Mouse (Mus musculus) kidney, postnatal 0 days (tissue): ENCODE measurements around the gene Stum. TPM values are rescaled to one million over a fixed set of nuclear protein-coding genes. Genes with fewer than 3 reads are reported as not detected.
A peak's percentile ranks its signal among the peaks of the same experiment; 100 is the strongest.

Source experiments
- ATAC-seq: fragments of 200-750 bp; cut with Nextera tagmentation; replicated peaks from 2 replicates; pipeline ENCODE4 v1.8.0; 2017; ENCODE audit warnings: low read depth, moderate number of reproducible peaks, moderate TSS enrichment, moderate library complexity; ENCODE audit not compliant: low FRiP score
- DNase-seq: peaks from one replicate; pipeline ENCODE4 v3.0.0-alpha.2; 2016; ENCODE audit warnings: low spot score
- H3K27ac ChIP-seq: fragments of 300-500 bp; sonication (generic); 2 replicates; pipeline ENCODE4 v1.5.1; 2014; ENCODE audit warnings: mild to moderate bottlenecking
- H3K27me3 ChIP-seq: fragments of 300-500 bp; sonication (generic); 2 replicates; pipeline ENCODE4 v1.6.1; 2014; ENCODE audit warnings: low read length, mixed read lengths; ENCODE audit not compliant: insufficient read depth
- H3K36me3 ChIP-seq: fragments of 300-500 bp; sonication (generic); 2 replicates; pipeline ENCODE4 v1.6.1; 2014; ENCODE audit warnings: low read length, mixed read lengths; ENCODE audit not compliant: insufficient read depth
- H3K4me1 ChIP-seq: fragments of 300-500 bp; sonication (generic); replicated peaks from 2 replicates; pipeline ENCODE4 v1.6.1; 2014; ENCODE audit warnings: antibody characterized with exemption, low read length, mixed read lengths; ENCODE audit not compliant: insufficient read depth
- H3K4me2 ChIP-seq: fragments of 300-500 bp; sonication (generic); 2 replicates; pipeline ENCODE4 v1.6.1; 2014; ENCODE audit warnings: mild to moderate bottlenecking, low read length, moderate library complexity, mixed read lengths
- H3K4me3 ChIP-seq: fragments of 300-500 bp; sonication (generic); replicated peaks from 2 replicates; pipeline ENCODE4 v1.5.1; 2014; ENCODE audit warnings: low read depth, low read length
- H3K9ac ChIP-seq: fragments of 300-500 bp; sonication (generic); 2 replicates; pipeline ENCODE4 v1.6.1; 2014; ENCODE audit warnings: low read depth, low read length
- H3K9me3 ChIP-seq: fragments of 300-500 bp; sonication (generic); replicated peaks from 2 replicates; pipeline ENCODE4 v1.6.1; 2016; ENCODE audit warnings: low read length, inconsistent platforms, mixed read lengths
- CTCF ChIP-seq: IDR thresholded peaks from 2 replicates; pipeline ENCODE4 v1.5.1; 2016; ENCODE audit warnings: antibody characterized with exemption, low read depth, mild to moderate bottlenecking, moderate library complexity
- WGBS: fragments of 180-500 bp; shearing (Covaris S2); extraction: QIAGEN DNeasy Blood & Tissue Kit; methylation state at CpG from one replicate; pipeline ENCODE4 v1.1.7; 2014; 5-methylcytosine and 5-hydroxymethylcytosine counted together
- polyA plus RNA-seq: library from polyadenylated mRNA; unstranded; fragments of >200 nt; fragmentation: Nextera tagmentation; extraction: Ambion mirVana; gene quantifications from 2 replicates; pipeline ENCODE4 v1.2.1, GENCODE M21; 2015

Stum gene
- 0.64 and 1.0 TPM in 2 replicates for polyA plus RNA-seq

DNA sequence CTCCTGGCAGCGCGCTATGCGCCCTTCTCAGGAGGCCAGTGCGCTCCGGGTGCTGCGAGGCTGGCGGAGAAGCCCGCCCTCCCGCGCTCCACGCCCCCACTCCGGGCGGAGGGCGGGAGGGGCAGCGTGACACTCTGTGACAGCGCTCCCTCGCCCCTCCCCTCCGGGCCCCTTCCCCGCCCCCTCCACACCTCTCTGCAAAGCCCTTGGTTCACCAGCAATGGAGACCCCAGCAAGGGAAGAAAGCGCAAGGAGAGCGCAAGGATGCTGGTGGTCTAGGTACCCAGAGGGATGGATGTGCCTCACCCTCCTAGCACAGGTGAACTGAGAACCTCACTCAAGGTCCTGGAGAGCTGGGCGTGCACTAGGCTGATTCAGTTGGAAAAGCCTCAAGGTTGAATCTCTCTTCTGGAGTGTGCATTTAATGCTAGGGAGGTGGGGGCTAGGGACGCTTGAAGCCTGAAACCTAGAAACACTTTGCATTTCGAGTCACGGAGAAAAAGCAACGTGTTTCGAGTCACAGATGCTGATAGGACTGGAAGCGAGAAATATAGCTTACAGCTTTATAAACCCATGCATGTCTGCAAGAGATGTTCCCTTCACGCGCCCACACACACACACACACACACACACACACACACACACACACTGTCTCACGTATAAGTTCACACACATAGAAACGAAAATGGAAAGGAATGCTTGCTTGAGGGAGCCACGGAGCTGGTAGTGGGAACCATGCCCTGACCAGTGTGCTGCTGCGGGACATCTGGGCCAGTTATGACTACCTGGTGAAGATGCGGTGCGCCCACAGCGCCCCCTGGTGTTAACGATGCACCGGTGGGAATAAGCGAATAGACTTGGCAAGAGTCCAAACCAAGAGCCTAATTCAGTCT lies at the start of gene Stum:
TSS of gene Stum (minus strand) at position 106 of the 893 bp plus-strand sequence.
- Histone ChIP-seq H3K9me3 (no peaks in the 10 kb centered on the region), H3K27ac (no peak within 1 kb of the TSS), H3K4me1 (peaks cover 18% of the 10 kb centered on the region), H3K9ac (0 out of 2 replicates have a peak within 1 kb of the TSS, but pooled peaks have one; percentile 23), H3K4me2 (peak within 1 kb of the TSS; percentile 70), H3K4me3 (peak within 1 kb of the TSS; percentile 35), H3K36me3 (no peaks in the 10 kb centered on the region), H3K27me3 (peaks cover 10% of the 10 kb centered on the region)
- ATAC-seq (peak; percentile 51), DNase-seq (peak; percentile 75)
- peak; percentile 85 for TF ChIP-seq CTCF
- WGBS = 3% methylated on average over 33 of the region's 40 CpGs

DNA sequence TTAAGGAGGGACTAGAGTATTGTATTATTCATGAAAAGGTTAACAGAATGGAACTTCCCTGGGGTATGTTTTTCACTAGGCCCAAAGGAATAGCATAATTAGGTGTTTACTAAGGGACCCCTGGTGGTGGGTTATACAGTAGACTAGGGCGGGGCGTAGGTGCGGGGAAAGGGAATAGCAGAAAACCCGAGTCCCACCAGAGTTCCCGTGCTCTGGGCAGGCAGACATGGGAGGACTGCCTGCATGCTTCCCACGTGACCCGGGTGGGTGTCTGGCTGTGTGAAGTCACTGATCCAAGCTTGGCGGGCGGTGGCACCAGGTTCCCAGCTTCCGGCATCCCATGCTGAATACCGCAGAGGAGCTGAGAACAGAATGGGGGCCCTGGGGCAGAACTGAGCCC lies 49.4 kb upstream of the Stum start:
- TF ChIP-seq CTCF = no peak
- Histone ChIP-seq H3K4me3 (no peak overlapping the region), H3K9me3 (peaks cover 10% of the 10 kb centered on the region; the same call in 1 of the 2 replicates), H3K9ac (no peak overlapping the region), H3K27me3 (no peaks in the 10 kb centered on the region), H3K4me2 (no peak overlapping the region), H3K36me3 (no peaks in the 10 kb centered on the region), H3K4me1 (no peaks in the 10 kb centered on the region), H3K27ac (no peak overlapping the region)
- WGBS = 93% methylated on average over 11 of the region's 11 CpGs
- DNase-seq = no peak
- no peak for ATAC-seq

DNA sequence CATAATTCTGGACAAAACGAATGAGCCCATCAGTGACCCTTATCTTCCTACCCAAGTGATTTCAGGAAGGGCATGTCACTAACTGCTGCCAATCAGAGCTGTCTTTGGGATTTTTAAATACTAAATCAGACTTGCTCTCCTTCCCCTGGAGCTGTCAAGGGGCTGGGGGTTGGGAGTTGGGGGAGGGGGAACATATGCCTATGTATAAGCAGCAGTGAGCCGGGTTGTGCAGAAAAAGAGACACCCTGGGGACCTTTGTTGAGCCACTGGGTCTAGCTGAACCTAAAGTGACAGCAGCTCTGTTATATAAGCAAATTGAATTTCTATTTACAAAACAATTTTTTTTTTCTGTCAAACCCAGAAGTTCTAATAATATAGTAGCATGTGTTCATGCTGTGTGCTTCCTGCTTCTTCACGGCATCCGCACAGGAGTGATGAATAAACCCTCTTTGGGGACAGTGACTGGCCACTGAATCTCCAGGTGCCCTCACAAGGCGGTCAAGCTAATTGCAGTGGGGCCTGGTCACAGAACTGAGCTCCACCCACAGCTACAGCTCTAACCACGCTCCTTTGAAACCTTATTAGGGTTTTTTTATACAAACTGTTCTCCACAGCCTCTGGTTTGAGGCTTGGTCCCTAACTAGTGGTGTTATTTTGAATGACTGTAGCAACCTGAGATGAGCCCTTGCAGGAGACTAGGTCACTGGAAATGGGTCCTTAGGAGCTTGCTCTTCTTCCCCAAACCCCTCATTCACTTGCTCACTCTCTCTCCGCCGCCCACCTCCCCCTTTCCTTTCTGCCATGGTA lies 47.4 kb upstream of the Stum start:
- no peaks in the 10 kb centered on the region for H3K27me3 ChIP-seq
- H3K27ac ChIP-seq = no peak overlapping the region
- peaks cover 10% of the 10 kb centered on the region; the same call in 1 of the 2 replicates for H3K9me3 ChIP-seq
- ATAC-seq (no peak), DNase-seq (no peak)
- no peak overlapping the region for H3K4me3 ChIP-seq
- no peak overlapping the region for H3K4me2 ChIP-seq
- H3K36me3 ChIP-seq = no peaks in the 10 kb centered on the region
- no peaks in the 10 kb centered on the region for H3K4me1 ChIP-seq
- H3K9ac ChIP-seq = no peak overlapping the region
- no peak for TF ChIP-seq CTCF
- 61% methylated on average over 8 of the region's 8 CpGs for WGBS

DNA sequence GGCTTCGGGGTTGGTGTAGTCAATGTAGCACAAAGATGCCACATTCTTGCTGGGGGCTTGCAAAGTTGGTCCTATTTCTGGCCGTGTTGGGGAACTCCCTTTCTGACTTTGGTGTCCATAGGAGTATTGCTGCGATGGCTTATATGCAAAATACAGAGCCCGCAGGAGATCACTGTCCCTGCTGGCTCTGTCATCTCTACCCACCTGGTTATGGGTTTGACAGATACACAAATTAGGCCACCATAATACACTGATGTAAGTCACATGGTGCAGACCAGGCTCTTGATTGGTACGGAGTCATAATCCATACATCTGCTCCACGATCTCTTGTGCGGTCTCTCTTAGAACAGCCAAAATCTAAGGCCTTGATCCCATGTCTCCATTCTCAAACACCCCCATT lies 46.5 kb upstream of the Stum start:
- peaks cover 10% of the 10 kb centered on the region; the same call in 1 of the 2 replicates for H3K9me3 ChIP-seq
- H3K4me3 ChIP-seq = no peak overlapping the region
- H3K4me2 ChIP-seq = no peak overlapping the region
- DNase-seq (no peak), ATAC-seq (no peak)
- no peaks in the 10 kb centered on the region for H3K4me1 ChIP-seq
- 92% methylated on average over 7 of the region's 7 CpGs for WGBS
- H3K27ac ChIP-seq = no peak overlapping the region
- no peak overlapping the region for H3K9ac ChIP-seq
- no peak for TF ChIP-seq CTCF
- H3K36me3 ChIP-seq = no peaks in the 10 kb centered on the region
- H3K27me3 ChIP-seq = no peaks in the 10 kb centered on the region

DNA sequence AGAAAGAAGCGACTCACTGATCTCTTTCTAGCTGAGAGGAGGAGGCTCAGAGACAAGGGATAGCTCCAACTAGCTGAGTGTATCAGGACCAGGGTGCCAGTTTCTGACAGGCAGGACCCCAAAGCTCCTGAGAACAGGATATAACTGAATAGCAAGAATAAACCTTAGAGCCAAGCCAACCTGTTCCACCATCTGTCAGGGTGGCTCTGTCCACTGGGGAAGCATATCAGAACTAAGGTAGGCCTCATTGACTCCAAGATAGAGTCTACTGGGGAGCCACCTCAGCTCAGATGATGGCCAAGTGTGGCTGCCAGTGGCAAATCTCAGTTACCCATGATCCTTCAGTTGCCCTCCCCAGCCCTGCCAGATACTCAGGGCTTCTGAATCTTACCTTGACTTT lies 42.0 kb upstream of the Stum start:
- DNase-seq = no peak
- Histone ChIP-seq H3K27ac (no peak overlapping the region), H3K27me3 (no peaks in the 10 kb centered on the region), H3K9ac (no peak overlapping the region), H3K36me3 (no peaks in the 10 kb centered on the region), H3K9me3 (no peaks in the 10 kb centered on the region), H3K4me1 (no peaks in the 10 kb centered on the region), H3K4me2 (no peak overlapping the region), H3K4me3 (no peak overlapping the region)
- TF ChIP-seq CTCF = no peak
- WGBS = 80% methylated on average over 1 of the region's 1 CpGs
- no peak for ATAC-seq

DNA sequence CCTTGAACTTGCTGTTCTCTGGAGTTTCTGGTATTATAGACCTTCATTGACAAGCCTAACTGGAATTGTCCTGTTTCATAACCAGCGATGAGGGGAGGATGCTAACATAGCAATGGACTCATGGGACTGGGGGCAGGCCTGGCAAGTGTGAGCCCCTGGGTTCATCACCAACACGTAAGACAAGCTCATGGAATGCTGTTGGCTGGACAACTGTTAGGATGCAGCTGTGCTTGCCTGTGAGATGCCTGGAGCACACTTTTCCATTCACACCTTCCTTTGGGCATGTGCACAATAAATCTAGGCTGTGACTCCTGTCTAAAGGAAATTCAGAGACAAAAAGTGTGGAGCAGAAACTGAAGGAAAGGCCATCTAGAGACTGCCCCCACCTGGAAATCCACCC lies 40.0 kb upstream of the Stum start:
- no peaks in the 10 kb centered on the region for H3K27me3 ChIP-seq
- no peak overlapping the region for H3K27ac ChIP-seq
- no peaks in the 10 kb centered on the region for H3K9me3 ChIP-seq
- WGBS = 85% methylated on average over 2 of the region's 2 CpGs
- H3K9ac ChIP-seq = no peak overlapping the region
- no peaks in the 10 kb centered on the region for H3K36me3 ChIP-seq
- H3K4me1 ChIP-seq = 0 out of 2 replicates have a peak, but pooled peaks cover 2% of the 10 kb centered on the region
- no peak overlapping the region for H3K4me3 ChIP-seq
- ATAC-seq (no peak), DNase-seq (no peak)
- TF ChIP-seq CTCF = no peak
- H3K4me2 ChIP-seq = no peak overlapping the region
